Mouse (Mus musculus) stomach, postnatal 0 days (tissue): ENCODE data around the gene 4930556J24Rik.

Experiments used
- CTCF ChIP-seq: IDR thresholded peaks from 2 replicates; pipeline ENCODE4 v1.5.1; 2016; ENCODE audit warnings: antibody characterized with exemption, low read depth, mild to moderate bottlenecking, moderate library complexity
- EP300 ChIP-seq: optimal IDR thresholded peaks from 2 replicates; pipeline ENCODE3; 2016; ENCODE audit warnings: antibody characterized with exemption

DNA sequence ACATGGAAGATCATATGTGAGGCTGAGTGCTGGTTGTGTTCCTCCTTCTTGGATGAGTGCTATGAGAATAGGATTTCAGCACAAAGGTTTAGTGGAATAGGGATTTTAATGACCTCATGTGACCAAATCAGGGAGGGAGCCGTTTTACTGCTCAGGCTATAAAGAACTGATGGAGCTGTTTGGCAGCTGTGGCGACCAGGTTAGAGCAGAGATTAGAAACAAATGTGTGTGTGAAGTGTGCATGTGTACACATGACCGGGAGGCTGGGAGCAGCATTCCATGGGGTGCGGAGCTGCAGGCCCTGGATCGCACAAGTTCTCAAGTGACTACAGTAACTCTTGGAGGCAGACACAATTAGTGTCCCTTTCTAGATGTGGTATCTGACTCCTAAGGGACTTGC, 23.0 kb upstream of the 4930556J24Rik start:
- no peak for TF ChIP-seq EP300
- no peak for TF ChIP-seq CTCF
